Mouse (Mus musculus) MEL (cell line): ENCODE data around the gene H2-Eb2.

Experiments
- CTCF ChIP-seq, 3 experiments: IDR thresholded peaks in 2 of 3; conservative IDR thresholded peaks in 1 of 3; 2 replicates each; pipeline ENCODE4 v1.5.1; 2011 to 2012; ENCODE audit warnings: low read length in 3 of 3, low read depth in 2 of 3, mild to moderate bottlenecking in 2 of 3, improper control_type of control experiment in 1 of 3, inconsistent platforms in 1 of 3, mixed read lengths in 1 of 3, moderate library complexity in 1 of 3; ENCODE audit not compliant: control insufficient read depth in 1 of 3, insufficient read depth in 1 of 3, poor library complexity in 1 of 3, severe bottlenecking in 1 of 3
- GABPA ChIP-seq: IDR thresholded peaks from 2 replicates; pipeline ENCODE4 v1.6.1; 2012; ENCODE audit warnings: low read depth, mild to moderate bottlenecking, inconsistent platforms, low read length, improper control_type of control experiment, moderate library complexity
- GATA1 ChIP-seq: IDR thresholded peaks from 2 replicates; pipeline ENCODE4 v1.6.1; 2011; ENCODE audit warnings: low read depth, low read length, improper control_type of control experiment
- JUND ChIP-seq: IDR thresholded peaks from 2 replicates; pipeline ENCODE4 v1.6.1; 2011; ENCODE audit warnings: low read depth, mild to moderate bottlenecking, improper control_type of control experiment, low read length
- POLR2A ChIP-seq, 2 experiments: IDR thresholded peaks; 2 replicates each; pipeline ENCODE4 v1.6.1; 2011 to 2012; ENCODE audit warnings: low read length in 2 of 2, mild to moderate bottlenecking in 2 of 2, control low read depth in 1 of 2, improper control_type of control experiment in 1 of 2, low read depth in 1 of 2, moderate library complexity in 1 of 2; ENCODE audit not compliant: control insufficient read depth in 1 of 2, insufficient read depth in 1 of 2, poor library complexity in 1 of 2
- POLR2AphosphoS5 ChIP-seq: IDR thresholded peaks from 2 replicates; pipeline ENCODE4 v1.6.1; 2012; ENCODE audit warnings: low read depth, borderline replicate concordance, mild to moderate bottlenecking, inconsistent platforms, low read length, moderate library complexity, mixed read lengths
- RAD21 ChIP-seq: IDR thresholded peaks from 2 replicates; pipeline ENCODE4 v1.6.1; 2011; ENCODE audit warnings: mild to moderate bottlenecking, low read depth, low read length, improper control_type of control experiment
- RCOR1 ChIP-seq: IDR thresholded peaks from 2 replicates; pipeline ENCODE4 v1.6.1; 2012; ENCODE audit warnings: low read depth, mild to moderate bottlenecking, inconsistent platforms, low read length, improper control_type of control experiment
- ZC3H11A ChIP-seq: IDR thresholded peaks from 2 replicates; pipeline ENCODE4 v1.6.1; 2012; ENCODE audit warnings: low read depth, mild to moderate bottlenecking, inconsistent platforms, low read length, improper control_type of control experiment

DNA sequence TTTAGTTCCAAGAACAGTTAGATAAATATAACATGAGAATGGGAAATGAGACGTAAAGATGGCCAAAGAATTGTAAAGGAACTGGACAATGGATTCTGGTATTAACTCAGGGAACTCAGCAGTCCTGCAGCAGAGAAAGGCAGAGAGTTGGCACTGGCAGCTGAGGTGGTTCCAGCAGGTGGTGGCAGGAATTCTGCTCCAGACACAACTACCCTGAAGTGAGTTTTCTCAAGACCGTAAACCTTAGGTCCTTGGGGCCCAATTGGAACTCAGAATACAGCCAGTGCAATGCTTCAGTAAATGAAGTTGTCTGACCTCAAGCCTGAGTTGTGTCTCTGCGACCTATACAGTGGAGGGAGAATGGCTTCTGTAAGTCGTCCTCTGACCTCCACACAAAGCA, 31.2 kb upstream of the H2-Eb2 start:
- TF ChIP-seq RCOR1: no peak
- TF ChIP-seq CTCF (IDR thresholded peaks at IDR 0.05 in 2 of 3, conservative IDR thresholded peaks at IDR 0.05 in 1 of 3; ENCODE audit: control insufficient read depth in 1 of 3, insufficient read depth in 1 of 3, low read depth in 2 of 3, low read length in 3 of 3, poor library complexity in 1 of 3, severe bottlenecking in 1 of 3): no peak
- no peak for TF ChIP-seq JUND
- no peak for TF ChIP-seq POLR2A (IDR thresholded peaks at IDR 0.05; ENCODE audit: control insufficient read depth in 1 of 2, insufficient read depth in 1 of 2, low read depth in 1 of 2, low read length in 2 of 2, poor library complexity in 1 of 2)
- TF ChIP-seq ZC3H11A: no peak
- no peak for TF ChIP-seq RAD21
- TF ChIP-seq POLR2AphosphoS5: no peak
- no peak for TF ChIP-seq GATA1
- no peak for TF ChIP-seq GABPA
